In genomic region chr15:83949729-83950491, GRCm38 (mm10) we compare ENCODE assay signal across 18 mouse cellular contexts.
DNase-seq lines count a peak whose midpoint lies in the region; ATAC-seq and TF ChIP-seq lines count a peak whose summit lies in the region.
"Had no signal": no experiment of that assay in that cellular context is flagged by ENCODE, and none has a peak within 500 bp of the region (broad histone marks: within the 10 kb centered on the region; RNA-seq: fewer than 3 reads in every experiment).

No protein-coding gene starts in this region.

- H3K36me3 ChIP-seq in kidney, postnatal 0 days (ENCODE audit: insufficient read depth, low read length): no peaks in the 10 kb centered on the region
- H3K36me3 ChIP-seq in midbrain, embryonic 11.5 days (ENCODE audit: control insufficient read depth, insufficient read depth, low read length): no peaks in the 10 kb centered on the region
- H3K36me3 ChIP-seq: embryonic facial prominence, embryonic 12.5 days; hindbrain, embryonic 10.5 days; limb, embryonic 13.5 days; midbrain, embryonic 12.5 days had no signal

- DNase-seq in kidney, adult 9 months: peak; percentile 12
- no peak for DNase-seq in kidney, adult 18-20 months
- peak; percentile 12 for DNase-seq in urinary bladder, adult 2 months (ENCODE audit: low spot score)
- no peak for DNase-seq in urinary bladder, postnatal 4 days (ENCODE audit: low spot score in 2 of 2)
- DNase-seq in kidney, postnatal 0 days (ENCODE audit: low spot score): peak; percentile 80
- DNase-seq in left cerebral cortex, postnatal 25 days (ENCODE audit: low spot score in 2 of 2): no peak
- DNase-seq in layer of hippocampus, postnatal 10 days (ENCODE audit: low spot score in 2 of 2): no peak
- no peak for DNase-seq in midbrain, embryonic 11.5 days (ENCODE audit: low spot score, missing footprints)
- DNase-seq: adrenal gland, postnatal 14 days; cerebellum, adult 11-12 months; cerebellum, postnatal 25 days; thymus, postnatal 14 days had no signal

- H3K4me2 ChIP-seq in kidney, postnatal 0 days (ENCODE audit: low read length): peak overlapping the region; percentile 18
- H3K4me2 ChIP-seq in midbrain, embryonic 11.5 days: no peak overlapping the region
- H3K4me2 ChIP-seq: embryonic facial prominence, embryonic 12.5 days; limb, embryonic 13.5 days; midbrain, embryonic 12.5 days had no signal

- no peaks in the 10 kb centered on the region for H3K27me3 ChIP-seq in kidney, postnatal 0 days (ENCODE audit: insufficient read depth, low read length)
- no peaks in the 10 kb centered on the region for H3K27me3 ChIP-seq in midbrain, embryonic 11.5 days (ENCODE audit: control insufficient read depth, insufficient read depth, low read length)
- H3K27me3 ChIP-seq: embryonic facial prominence, embryonic 12.5 days; limb, embryonic 13.5 days; midbrain, embryonic 12.5 days had no signal

- intact Hi-C loops in left cerebral cortex, postnatal 25 days (cut with DNase I): no loop called here

- TF ChIP-seq CTCF in kidney, postnatal 0 days (IDR thresholded peaks at IDR 0.05; ENCODE audit: low read depth): no peak

- no peak overlapping the region for H3K27ac ChIP-seq in kidney, postnatal 0 days
- H3K27ac ChIP-seq in midbrain, embryonic 11.5 days (ENCODE audit: low read depth, low read length): no peak overlapping the region
- H3K27ac ChIP-seq: embryonic facial prominence, embryonic 12.5 days; hindbrain, embryonic 10.5 days; limb, embryonic 13.5 days; liver, embryonic 14.5 days; midbrain, embryonic 12.5 days had no signal

- peak; percentile 75 for ATAC-seq in kidney, postnatal 0 days (replicated peaks; ENCODE audit: low FRiP score, low read depth)
- no peak for ATAC-seq in midbrain, embryonic 11.5 days (ENCODE audit: low FRiP score)
- ATAC-seq: forebrain, embryonic 16.5 days had no signal

- 17% methylated on average over 16 of the region's 16 CpGs for WGBS in kidney, postnatal 0 days
- 53% methylated on average over 16 of the region's 16 CpGs for WGBS in midbrain, embryonic 11.5 days

- H3K9me3 ChIP-seq in kidney, postnatal 0 days (replicated peaks; ENCODE audit: low read length): no peaks in the 10 kb centered on the region
- no peaks in the 10 kb centered on the region for H3K9me3 ChIP-seq in midbrain, embryonic 11.5 days (ENCODE audit: control insufficient read depth, low read length)
- H3K9me3 ChIP-seq: embryonic facial prominence, embryonic 12.5 days; hindbrain, embryonic 10.5 days; limb, embryonic 13.5 days; midbrain, embryonic 12.5 days had no signal

- H3K4me1 ChIP-seq in kidney, postnatal 0 days (replicated peaks; ENCODE audit: insufficient read depth, low read length): 0 out of 2 replicates have a peak, but pooled peaks cover 3% of the 10 kb centered on the region
- no peaks in the 10 kb centered on the region for H3K4me1 ChIP-seq in midbrain, embryonic 11.5 days (ENCODE audit: control insufficient read depth, insufficient read depth, low read length)
- H3K4me1 ChIP-seq: embryonic facial prominence, embryonic 12.5 days; midbrain, embryonic 12.5 days had no signal

- H3K4me3 ChIP-seq in kidney, postnatal 0 days (replicated peaks; ENCODE audit: low read depth, low read length): no peak overlapping the region
- H3K4me3 ChIP-seq in midbrain, embryonic 11.5 days (ENCODE audit: low read depth, low read length): no peak overlapping the region
- H3K4me3 ChIP-seq: embryonic facial prominence, embryonic 12.5 days; hindbrain, embryonic 10.5 days; limb, embryonic 13.5 days; midbrain, embryonic 12.5 days had no signal

- H3K9ac ChIP-seq in kidney, postnatal 0 days (ENCODE audit: low read depth, low read length): no peak overlapping the region
- H3K9ac ChIP-seq in midbrain, embryonic 11.5 days (ENCODE audit: low read length): no peak overlapping the region
- H3K9ac ChIP-seq: embryonic facial prominence, embryonic 12.5 days; limb, embryonic 13.5 days; liver, embryonic 14.5 days; midbrain, embryonic 12.5 days had no signal

Comparison
In these comparisons a context has a peak if more than half of its experiments do, and no peak if none do; other contexts are left out.
1. DNase-seq: peak in kidney, adult 9 months (single experiment), urinary bladder, adult 2 months (single experiment) and kidney, postnatal 0 days (single experiment); none in kidney, adult 18-20 months (single experiment), urinary bladder, postnatal 4 days (0 of 2), left cerebral cortex, postnatal 25 days (0 of 2), layer of hippocampus, postnatal 10 days (0 of 2) and midbrain, embryonic 11.5 days (single experiment).